Mouse (Mus musculus): ENCODE measurements around the gene Adora2a. TPM values are rescaled to one million over a fixed set of nuclear protein-coding genes. Genes with fewer than 3 reads are reported as not detected.
A peak's percentile ranks its signal among the peaks of the same experiment; 100 is the strongest.

Adora2a gene
- polyA plus RNA-seq (2014; fragmentation: Nextera tagmentation; extraction: Ambion mirVana) = 3.7 and 5.1 TPM in 2 replicates

- 4% methylated on average over 4 of the region's 4 CpGs for WGBS
- ATAC-seq (ENCODE audit: low FRiP score, low TSS enrichment) = no peak
- H3K27me3 ChIP-seq (ENCODE audit: control insufficient read depth, insufficient read depth, low read length) = peaks cover 30% of the 10 kb centered on the region; the same call in 1 of the 2 replicates
Measured at GRCm38 (mm10) chr10:75316872-75316907, at the start of gene Adora2a. Gene Adora2a, plus strand, starts transcription at chr10:75316877.

GRCm38 (mm10) chr10:75273020-75273419 is 43.7 kb upstream of the Adora2a start:
- H3K4me2 ChIP-seq (ENCODE audit: low read length) = no peak overlapping the region
- H3K4me3 ChIP-seq (replicated peaks; ENCODE audit: low read depth, low read length) = no peak overlapping the region
- DNase-seq (no peak), ATAC-seq (ENCODE audit: low FRiP score, low TSS enrichment) (no peak)
- 96% methylated on average over 4 of the region's 4 CpGs for WGBS
- H3K27ac ChIP-seq (replicated peaks; ENCODE audit: low read depth, low read length) = no peak overlapping the region
- H3K9ac ChIP-seq (replicated peaks; ENCODE audit: low read length) = no peak overlapping the region
- H3K27me3 ChIP-seq (ENCODE audit: control insufficient read depth, insufficient read depth, low read length) = no peaks in the 10 kb centered on the region
- no peaks in the 10 kb centered on the region for H3K4me1 ChIP-seq (ENCODE audit: control insufficient read depth, insufficient read depth, low read length)
- H3K36me3 ChIP-seq (ENCODE audit: control insufficient read depth, insufficient read depth, low read length) = peaks cover 71% of the 10 kb centered on the region
- no peaks in the 10 kb centered on the region for H3K9me3 ChIP-seq (ENCODE audit: control insufficient read depth, low read length)

More at GRCm38 (mm10) chr10:75316872-75316907, at the start of gene Adora2a:
- Histone ChIP-seq H3K9me3 (ENCODE audit: control insufficient read depth, low read length) (no peaks in the 10 kb centered on the region), H3K27ac (replicated peaks; ENCODE audit: low read depth, low read length) (no peak within 1 kb of the TSS), H3K36me3 (ENCODE audit: control insufficient read depth, insufficient read depth, low read length) (peaks cover 18% of the 10 kb centered on the region), H3K4me2 (ENCODE audit: low read length) (peak within 1 kb of the TSS; percentile 54), H3K9ac (replicated peaks; ENCODE audit: low read length) (peak within 1 kb of the TSS; percentile 37), H3K4me3 (replicated peaks; ENCODE audit: low read depth, low read length) (peak within 1 kb of the TSS; percentile 36), H3K4me1 (ENCODE audit: control insufficient read depth, insufficient read depth, low read length) (0 out of 2 replicates have a peak, but pooled peaks cover 6% of the 10 kb centered on the region)
- DNase-seq = no peak

GRCm38 (mm10) chr10:75276427-75277013 is 40.2 kb upstream of the Adora2a start:
- 96% methylated on average over 12 of the region's 12 CpGs for WGBS
- no peak overlapping the region for H3K27ac ChIP-seq (replicated peaks; ENCODE audit: low read depth, low read length)

GRCm38 (mm10) chr10:75277501-75277900 is 39.2 kb upstream of the Adora2a start:
- Histone ChIP-seq H3K4me3 (replicated peaks; ENCODE audit: low read depth, low read length) (no peak overlapping the region), H3K27ac (replicated peaks; ENCODE audit: low read depth, low read length) (no peak overlapping the region), H3K36me3 (ENCODE audit: control insufficient read depth, insufficient read depth, low read length) (peaks cover 58% of the 10 kb centered on the region), H3K27me3 (ENCODE audit: control insufficient read depth, insufficient read depth, low read length) (no peaks in the 10 kb centered on the region), H3K4me2 (ENCODE audit: low read length) (no peak overlapping the region), H3K4me1 (ENCODE audit: control insufficient read depth, insufficient read depth, low read length) (no peaks in the 10 kb centered on the region), H3K9me3 (ENCODE audit: control insufficient read depth, low read length) (no peaks in the 10 kb centered on the region), H3K9ac (replicated peaks; ENCODE audit: low read length) (no peak overlapping the region)
- WGBS = 80% methylated on average over 1 of the region's 1 CpGs
- ATAC-seq (ENCODE audit: low FRiP score, low TSS enrichment) (no peak; the same call in 1 of the 2 replicates), DNase-seq (peak; percentile 57)

More at GRCm38 (mm10) chr10:75276427-75277013, 40.2 kb upstream of the Adora2a start:
- DNase-seq (no peak), ATAC-seq (ENCODE audit: low FRiP score, low TSS enrichment) (no peak)
- no peak overlapping the region for H3K9ac ChIP-seq (replicated peaks; ENCODE audit: low read length)
- no peaks in the 10 kb centered on the region for H3K4me1 ChIP-seq (ENCODE audit: control insufficient read depth, insufficient read depth, low read length)
- no peak overlapping the region for H3K4me3 ChIP-seq (replicated peaks; ENCODE audit: low read depth, low read length)
- H3K9me3 ChIP-seq (ENCODE audit: control insufficient read depth, low read length) = no peaks in the 10 kb centered on the region
- H3K27me3 ChIP-seq (ENCODE audit: control insufficient read depth, insufficient read depth, low read length) = no peaks in the 10 kb centered on the region
- no peak overlapping the region for H3K4me2 ChIP-seq (ENCODE audit: low read length)
- H3K36me3 ChIP-seq (ENCODE audit: control insufficient read depth, insufficient read depth, low read length) = peaks cover 64% of the 10 kb centered on the region

- 91% methylated on average over 5 of the region's 5 CpGs for WGBS
- Histone ChIP-seq H3K4me3 (replicated peaks; ENCODE audit: low read depth, low read length) (no peak overlapping the region), H3K9ac (replicated peaks; ENCODE audit: low read length) (no peak overlapping the region), H3K4me2 (ENCODE audit: low read length) (no peak overlapping the region), H3K9me3 (ENCODE audit: control insufficient read depth, low read length) (no peaks in the 10 kb centered on the region), H3K27me3 (ENCODE audit: control insufficient read depth, insufficient read depth, low read length) (no peaks in the 10 kb centered on the region), H3K4me1 (ENCODE audit: control insufficient read depth, insufficient read depth, low read length) (no peaks in the 10 kb centered on the region), H3K27ac (replicated peaks; ENCODE audit: low read depth, low read length) (no peak overlapping the region), H3K36me3 (ENCODE audit: control insufficient read depth, insufficient read depth, low read length) (peaks cover 35% of the 10 kb centered on the region)
- ATAC-seq (ENCODE audit: low FRiP score, low TSS enrichment) (no peak), DNase-seq (no peak)
Measured at GRCm38 (mm10) chr10:75282648-75283047, 34.0 kb upstream of the Adora2a start.

- Histone ChIP-seq H3K9ac (replicated peaks; ENCODE audit: low read length) (no peak overlapping the region), H3K4me2 (ENCODE audit: low read length) (no peak overlapping the region), H3K4me3 (replicated peaks; ENCODE audit: low read depth, low read length) (no peak overlapping the region), H3K36me3 (ENCODE audit: control insufficient read depth, insufficient read depth, low read length) (peaks cover 31% of the 10 kb centered on the region), H3K4me1 (ENCODE audit: control insufficient read depth, insufficient read depth, low read length) (no peaks in the 10 kb centered on the region), H3K9me3 (ENCODE audit: control insufficient read depth, low read length) (no peaks in the 10 kb centered on the region), H3K27ac (replicated peaks; ENCODE audit: low read depth, low read length) (no peak overlapping the region), H3K27me3 (ENCODE audit: control insufficient read depth, insufficient read depth, low read length) (no peaks in the 10 kb centered on the region)
- no peak for ATAC-seq (ENCODE audit: low FRiP score, low TSS enrichment)
- 97% methylated on average over 3 of the region's 3 CpGs for WGBS
- DNase-seq = no peak
Measured at GRCm38 (mm10) chr10:75283821-75284220, 32.9 kb upstream of the Adora2a start.

GRCm38 (mm10) chr10:75288579-75288978 is 28.1 kb upstream of the Adora2a start:
- DNase-seq = no peak
- Histone ChIP-seq H3K9me3 (ENCODE audit: control insufficient read depth, low read length) (no peaks in the 10 kb centered on the region), H3K4me3 (replicated peaks; ENCODE audit: low read depth, low read length) (no peak overlapping the region), H3K4me2 (ENCODE audit: low read length) (no peak overlapping the region), H3K27me3 (ENCODE audit: control insufficient read depth, insufficient read depth, low read length) (no peaks in the 10 kb centered on the region), H3K36me3 (ENCODE audit: control insufficient read depth, insufficient read depth, low read length) (peaks cover 18% of the 10 kb centered on the region), H3K9ac (replicated peaks; ENCODE audit: low read length) (no peak overlapping the region), H3K4me1 (ENCODE audit: control insufficient read depth, insufficient read depth, low read length) (no peaks in the 10 kb centered on the region), H3K27ac (replicated peaks; ENCODE audit: low read depth, low read length) (no peak overlapping the region)
- ATAC-seq (ENCODE audit: low FRiP score, low TSS enrichment) = no peak
- 90% methylated on average over 7 of the region's 7 CpGs for WGBS

GRCm38 (mm10) chr10:75289392-75289791 is 27.3 kb upstream of the Adora2a start:
- Histone ChIP-seq H3K9me3 (ENCODE audit: control insufficient read depth, low read length) (no peaks in the 10 kb centered on the region), H3K4me3 (replicated peaks; ENCODE audit: low read depth, low read length) (no peak overlapping the region), H3K9ac (replicated peaks; ENCODE audit: low read length) (no peak overlapping the region), H3K27me3 (ENCODE audit: control insufficient read depth, insufficient read depth, low read length) (no peaks in the 10 kb centered on the region), H3K27ac (replicated peaks; ENCODE audit: low read depth, low read length) (no peak overlapping the region), H3K4me1 (ENCODE audit: control insufficient read depth, insufficient read depth, low read length) (no peaks in the 10 kb centered on the region), H3K4me2 (ENCODE audit: low read length) (no peak overlapping the region), H3K36me3 (ENCODE audit: control insufficient read depth, insufficient read depth, low read length) (peaks cover 15% of the 10 kb centered on the region)
- DNase-seq (no peak), ATAC-seq (ENCODE audit: low FRiP score, low TSS enrichment) (no peak)
- WGBS = 92% methylated on average over 4 of the region's 4 CpGs

GRCm38 (mm10) chr10:75290650-75291049 is 26.0 kb upstream of the Adora2a start:
- Histone ChIP-seq H3K9ac (replicated peaks; ENCODE audit: low read length) (no peak overlapping the region), H3K4me2 (ENCODE audit: low read length) (no peak overlapping the region), H3K4me1 (ENCODE audit: control insufficient read depth, insufficient read depth, low read length) (no peaks in the 10 kb centered on the region), H3K9me3 (ENCODE audit: control insufficient read depth, low read length) (no peaks in the 10 kb centered on the region), H3K27ac (replicated peaks; ENCODE audit: low read depth, low read length) (no peak overlapping the region), H3K4me3 (replicated peaks; ENCODE audit: low read depth, low read length) (no peak overlapping the region), H3K27me3 (ENCODE audit: control insufficient read depth, insufficient read depth, low read length) (no peaks in the 10 kb centered on the region), H3K36me3 (ENCODE audit: control insufficient read depth, insufficient read depth, low read length) (peaks cover 14% of the 10 kb centered on the region)
- DNase-seq (no peak), ATAC-seq (ENCODE audit: low FRiP score, low TSS enrichment) (no peak)
- 89% methylated on average over 5 of the region's 5 CpGs for WGBS

Measured in midbrain, embryonic 14.5 days (tissue).